Mouse (Mus musculus) urinary bladder, postnatal 14 days (tissue): ENCODE data around the gene Khsrp.

Source experiments
- DNase-seq: peaks from one replicate; pipeline ENCODE4 v3.0.0; 2021; ENCODE audit warnings: low spot score

Khsrp gene

DNA sequence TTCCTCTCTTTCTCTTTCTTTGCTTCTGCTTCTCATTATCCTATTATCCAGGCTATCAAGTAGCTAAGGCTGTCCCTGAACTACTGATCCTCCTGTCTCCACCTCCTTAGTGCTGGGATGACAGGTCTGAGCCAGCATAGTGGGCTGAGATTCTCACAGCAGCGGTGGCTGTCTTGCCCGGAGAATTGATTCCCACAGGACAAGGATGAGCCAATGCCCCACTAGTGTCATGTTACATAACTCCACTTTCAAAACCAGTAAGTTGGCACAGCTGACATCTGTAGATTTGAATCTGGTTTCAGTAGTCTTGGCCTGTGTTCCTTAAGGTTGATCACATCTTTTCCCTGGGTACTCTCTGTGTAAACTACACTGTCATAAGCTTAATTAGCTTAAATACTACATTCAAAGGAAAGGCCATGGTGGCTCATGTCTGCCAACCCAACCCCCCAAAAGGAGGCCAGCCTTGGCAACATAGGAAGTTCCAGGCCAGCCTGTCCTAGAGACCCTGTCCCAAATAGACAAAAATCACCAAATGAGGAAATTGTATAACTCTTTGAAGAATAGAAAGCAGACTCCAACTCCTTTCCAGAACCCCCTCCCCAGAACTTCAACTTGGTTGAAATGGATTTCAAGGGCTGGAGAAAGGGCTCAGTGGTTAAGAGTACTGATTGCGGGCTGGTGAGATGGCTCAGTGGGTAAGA, 45.1 kb downstream of the Khsrp start:
- no peak for DNase-seq

GRCm38 (mm10) chr17:56985656-56986055, 45.7 kb downstream of the Khsrp start:
- DNase-seq, result no peak

GRCm38 (mm10) chr17:56984886-56985285, 46.4 kb downstream of the Khsrp start:
- no peak for DNase-seq

- no peak for DNase-seq
Measured at GRCm38 (mm10) chr17:56982013-56982412, 49.3 kb downstream of the Khsrp start, which contains the start of gene Acer1. Acer1 (minus strand) TSS chr17:56982126.

GRCm38 (mm10) chr17:56981049-56981448, 50.3 kb downstream of the Khsrp start:
- DNase-seq, result no peak

- no peak for DNase-seq
Measured at GRCm38 (mm10) chr17:56979524-56979923, 51.8 kb downstream of the Khsrp start.

- DNase-seq, result no peak
Measured at GRCm38 (mm10) chr17:56976531-56977390, 54.6 kb downstream of the Khsrp start.

GRCm38 (mm10) chr17:56975391-56975790, 55.9 kb downstream of the Khsrp start:
- no peak for DNase-seq

- DNase-seq, result no peak
Measured at GRCm38 (mm10) chr17:56974708-56975240, 56.5 kb downstream of the Khsrp start.

DNA sequence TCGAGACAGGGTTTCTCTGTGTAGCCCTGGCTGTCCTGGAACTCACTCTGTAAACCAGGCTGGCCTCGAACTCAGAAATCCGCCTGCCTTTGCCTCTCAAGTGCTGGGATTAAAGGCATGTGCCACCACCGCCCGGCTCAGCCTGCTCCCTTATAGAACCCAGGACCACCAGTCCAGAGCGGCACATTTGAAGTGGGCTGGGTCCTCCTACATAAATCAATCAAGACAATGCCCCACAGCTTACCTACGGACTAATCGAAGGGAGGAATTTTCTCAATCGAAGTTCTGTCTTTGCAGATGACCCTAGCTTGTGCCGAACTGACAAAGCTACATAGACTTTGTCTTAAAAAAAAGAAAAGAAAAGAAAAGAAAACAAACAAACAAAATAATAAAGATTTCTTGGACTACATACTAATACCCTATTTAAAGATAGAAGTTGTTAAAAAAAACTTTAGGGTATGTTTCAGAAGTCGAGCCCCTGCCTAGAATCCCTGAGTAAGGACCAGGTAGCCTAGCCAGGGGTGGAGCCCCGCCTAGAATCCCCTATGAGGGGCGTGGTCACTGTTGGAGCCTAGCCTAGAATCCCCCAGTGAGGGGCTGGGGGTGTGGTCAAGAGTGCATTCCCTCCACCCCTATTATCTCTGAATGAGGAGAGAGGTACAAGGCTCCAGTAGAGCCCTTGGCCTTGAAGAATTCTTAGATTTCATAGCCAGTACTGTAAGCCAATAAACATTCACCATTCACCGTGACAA, 57.2 kb downstream of the Khsrp start:
- no peak for DNase-seq
